Mouse (Mus musculus): ENCODE results near the gene Hs2st1. TPM values are rescaled to one million over a fixed set of nuclear protein-coding genes. Genes with fewer than 3 reads are reported as not detected.

Hs2st1 gene
- polyA plus RNA-seq, 1 experiment, result 5.2 TPM

DNA sequence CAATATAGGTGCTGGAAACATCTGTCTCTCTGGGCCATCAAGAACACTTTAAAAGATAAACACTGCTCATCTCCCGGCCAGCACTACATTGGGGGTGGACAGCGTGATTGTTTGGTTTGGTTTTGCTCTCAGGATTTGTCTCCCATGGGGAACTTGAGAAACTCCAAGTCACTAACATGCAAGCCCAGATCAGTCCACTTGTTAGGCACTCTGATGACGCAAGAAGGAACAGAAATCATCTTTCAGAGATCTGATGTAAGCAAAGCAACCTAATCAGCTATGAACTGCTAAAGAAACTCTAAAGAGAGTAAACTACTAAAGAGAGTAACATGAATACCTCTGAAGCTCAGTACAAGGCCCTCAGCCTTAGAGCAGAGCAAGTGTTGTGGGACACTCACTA lies 33.6 kb upstream of the Hs2st1 start:
- H3K27ac ChIP-seq (ENCODE audit: insufficient read depth, low read depth, low read length), result no peak overlapping the region
- H3K4me1 ChIP-seq (ENCODE audit: control insufficient read depth, insufficient read depth, low read length), result no peaks in the 10 kb centered on the region
- 84% methylated on average over 3 of the region's 3 CpGs for WGBS

GRCm38 (mm10) chr3:144602819-144603218 lies 32.8 kb upstream of the Hs2st1 start:
- H3K4me3 ChIP-seq (ENCODE audit: insufficient read depth, low read depth, low read length), result no peak overlapping the region
- DNase-seq, result no peak
- no peaks in the 10 kb centered on the region for H3K4me1 ChIP-seq (ENCODE audit: control insufficient read depth, insufficient read depth, low read length)
- TF ChIP-seq POLR2A (IDR thresholded peaks at IDR 0.05; ENCODE audit: low read depth, low read length) (no peak), CTCF (conservative IDR thresholded peaks at IDR 0.05; ENCODE audit: insufficient read depth, insufficient read length, low read depth, low read length) (no peak)
- H3K27me3 ChIP-seq (replicated peaks; ENCODE audit: control insufficient read depth, insufficient read depth, low read length), result no peaks in the 10 kb centered on the region
- peaks cover under 1% of the 10 kb centered on the region for H3K36me3 ChIP-seq (ENCODE audit: control insufficient read depth, insufficient read depth, low read length)
- H3K27ac ChIP-seq (ENCODE audit: insufficient read depth, low read depth, low read length), result no peak overlapping the region
- 65% methylated on average over 7 of the region's 7 CpGs for WGBS

More for the DNA sequence above, 33.6 kb upstream of the Hs2st1 start:
- no peak for DNase-seq
- H3K4me3 ChIP-seq (ENCODE audit: insufficient read depth, low read depth, low read length), result no peak overlapping the region
- TF ChIP-seq POLR2A (IDR thresholded peaks at IDR 0.05; ENCODE audit: low read depth, low read length) (no peak), CTCF (conservative IDR thresholded peaks at IDR 0.05; ENCODE audit: insufficient read depth, insufficient read length, low read depth, low read length) (no peak)
- no peaks in the 10 kb centered on the region for H3K36me3 ChIP-seq (ENCODE audit: control insufficient read depth, insufficient read depth, low read length)
- H3K27me3 ChIP-seq (replicated peaks; ENCODE audit: control insufficient read depth, insufficient read depth, low read length), result no peaks in the 10 kb centered on the region

GRCm38 (mm10) chr3:144602413-144602812 lies 32.4 kb upstream of the Hs2st1 start:
- 57% methylated on average over 4 of the region's 4 CpGs for WGBS
- H3K27me3 ChIP-seq (replicated peaks; ENCODE audit: control insufficient read depth, insufficient read depth, low read length), result no peaks in the 10 kb centered on the region
- peaks cover 2% of the 10 kb centered on the region for H3K36me3 ChIP-seq (ENCODE audit: control insufficient read depth, insufficient read depth, low read length)
- TF ChIP-seq CTCF (conservative IDR thresholded peaks at IDR 0.05; ENCODE audit: insufficient read depth, insufficient read length, low read depth, low read length) (no peak), POLR2A (IDR thresholded peaks at IDR 0.05; ENCODE audit: low read depth, low read length) (no peak)
- H3K4me1 ChIP-seq (ENCODE audit: control insufficient read depth, insufficient read depth, low read length), result no peaks in the 10 kb centered on the region
- no peak for DNase-seq
- H3K4me3 ChIP-seq (ENCODE audit: insufficient read depth, low read depth, low read length), result no peak overlapping the region
- H3K27ac ChIP-seq (ENCODE audit: insufficient read depth, low read depth, low read length), result no peak overlapping the region

DNA sequence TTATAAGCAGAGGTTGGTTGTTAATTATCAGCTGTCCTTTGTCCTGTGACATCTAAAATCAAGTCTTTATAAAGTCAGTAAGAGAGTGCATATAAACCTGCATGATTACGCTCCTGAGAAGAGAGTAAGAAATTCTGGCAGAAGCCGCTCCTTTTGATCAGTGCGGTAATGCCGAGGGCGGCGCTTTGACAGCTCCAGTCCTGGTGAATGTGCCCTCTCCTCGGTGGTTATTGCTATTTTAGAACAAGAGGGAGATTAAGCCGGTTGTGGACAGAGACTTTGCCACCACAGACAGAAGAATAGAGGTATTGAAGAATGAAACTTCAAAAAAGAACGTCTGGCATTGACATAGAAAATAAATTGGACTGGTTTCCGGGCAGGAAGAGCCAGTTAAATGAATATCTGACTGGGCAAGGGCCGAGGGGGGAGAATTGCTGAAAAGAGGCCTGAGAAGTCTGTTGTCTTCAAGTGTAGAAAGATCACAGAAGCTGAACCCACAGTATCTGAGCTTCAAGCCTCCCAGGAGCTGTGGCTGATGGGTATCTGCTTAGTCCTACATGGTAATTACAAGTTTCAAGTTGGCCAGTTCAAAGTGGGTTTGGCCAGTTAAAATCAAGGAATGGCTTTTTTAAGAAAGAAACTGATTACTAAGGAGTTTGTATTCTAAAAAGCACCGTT lies 27.9 kb upstream of the Hs2st1 start:
- no peak for DNase-seq

DNA sequence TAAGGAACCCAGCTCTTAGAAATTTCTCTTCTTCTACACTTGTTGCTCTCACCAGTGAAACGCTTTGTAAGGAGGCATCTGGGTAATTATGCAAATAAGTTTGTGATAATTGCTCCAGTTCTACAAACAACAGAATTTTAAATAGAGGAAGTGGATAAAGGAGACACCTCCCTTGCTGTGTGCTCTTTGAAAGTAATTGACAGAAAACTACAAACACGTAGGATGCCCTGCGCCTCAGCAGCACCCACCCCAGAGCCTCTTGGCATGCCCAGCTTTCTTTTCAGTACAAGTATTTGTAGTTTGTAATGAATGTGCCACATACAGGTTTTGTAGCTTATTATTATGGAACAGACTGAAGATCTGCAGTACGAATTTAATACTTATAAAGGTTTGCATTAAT lies 27.1 kb upstream of the Hs2st1 start:
- Histone ChIP-seq H3K4me1 (ENCODE audit: control insufficient read depth, insufficient read depth, low read length) (no peaks in the 10 kb centered on the region), H3K36me3 (ENCODE audit: control insufficient read depth, insufficient read depth, low read length) (peaks cover 2% of the 10 kb centered on the region), H3K4me3 (ENCODE audit: insufficient read depth, low read depth, low read length) (no peak overlapping the region), H3K27me3 (replicated peaks; ENCODE audit: control insufficient read depth, insufficient read depth, low read length) (no peaks in the 10 kb centered on the region), H3K27ac (ENCODE audit: insufficient read depth, low read depth, low read length) (no peak overlapping the region)
- TF ChIP-seq CTCF (conservative IDR thresholded peaks at IDR 0.05; ENCODE audit: insufficient read depth, insufficient read length, low read depth, low read length) (no peak), POLR2A (IDR thresholded peaks at IDR 0.05; ENCODE audit: low read depth, low read length) (no peak)
- WGBS, result 78% methylated on average over 4 of the region's 4 CpGs
- no peak for DNase-seq

More for the DNA sequence above, 27.9 kb upstream of the Hs2st1 start:
- Histone ChIP-seq H3K4me3 (ENCODE audit: insufficient read depth, low read depth, low read length) (no peak overlapping the region), H3K27ac (ENCODE audit: insufficient read depth, low read depth, low read length) (no peak overlapping the region), H3K27me3 (replicated peaks; ENCODE audit: control insufficient read depth, insufficient read depth, low read length) (no peaks in the 10 kb centered on the region), H3K36me3 (ENCODE audit: control insufficient read depth, insufficient read depth, low read length) (peaks cover 2% of the 10 kb centered on the region), H3K4me1 (ENCODE audit: control insufficient read depth, insufficient read depth, low read length) (no peaks in the 10 kb centered on the region)
- 82% methylated on average over 12 of the region's 12 CpGs for WGBS
- TF ChIP-seq CTCF (conservative IDR thresholded peaks at IDR 0.05; ENCODE audit: insufficient read depth, insufficient read length, low read depth, low read length), result no peak
- no peak for TF ChIP-seq POLR2A (IDR thresholded peaks at IDR 0.05; ENCODE audit: low read depth, low read length)

DNA sequence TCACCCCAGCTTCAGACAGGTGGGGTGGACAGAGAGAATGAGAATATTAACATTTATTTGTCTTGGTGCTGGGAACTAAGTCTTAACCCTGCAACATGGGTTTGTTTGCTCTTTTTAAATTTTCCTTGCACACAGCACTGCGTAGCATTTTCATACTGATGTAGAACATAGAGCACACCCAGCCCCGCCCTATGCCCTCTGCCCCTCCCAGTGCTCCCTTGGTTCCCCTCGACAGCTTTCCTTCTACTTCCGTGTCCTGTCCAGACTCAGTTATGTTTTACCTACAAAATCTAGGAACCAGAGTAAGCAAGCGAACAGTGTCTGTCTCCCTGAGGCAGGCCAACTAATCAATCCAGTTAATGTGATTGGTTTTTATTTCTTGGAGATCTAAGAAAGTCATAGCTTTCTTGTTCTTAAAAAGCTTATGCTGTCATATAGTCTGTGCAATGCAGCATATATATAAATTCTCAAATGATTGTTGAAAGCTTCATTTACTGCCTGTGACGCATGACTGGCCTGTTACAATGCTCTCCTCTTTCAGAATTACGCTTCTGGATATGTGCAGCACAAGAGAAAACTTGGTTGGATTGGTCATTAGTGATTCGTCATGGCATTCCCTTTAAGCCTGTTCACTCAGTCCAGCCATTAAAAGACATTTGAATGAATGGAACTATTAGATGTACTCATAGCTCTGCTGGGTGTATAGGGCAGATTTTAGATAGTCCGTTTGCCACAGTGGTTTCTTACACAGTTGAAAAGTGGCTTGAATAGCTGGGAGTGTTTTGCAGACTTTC lies 23.2 kb upstream of the Hs2st1 start:
- 77% methylated on average over 9 of the region's 9 CpGs for WGBS
- no peak for TF ChIP-seq CTCF (conservative IDR thresholded peaks at IDR 0.05; ENCODE audit: insufficient read depth, insufficient read length, low read depth, low read length)
- no peak for TF ChIP-seq POLR2A (IDR thresholded peaks at IDR 0.05; ENCODE audit: low read depth, low read length)
- no peaks in the 10 kb centered on the region for H3K27me3 ChIP-seq (replicated peaks; ENCODE audit: control insufficient read depth, insufficient read depth, low read length)
- DNase-seq, result no peak
- H3K27ac ChIP-seq (ENCODE audit: insufficient read depth, low read depth, low read length), result no peak overlapping the region
- H3K4me3 ChIP-seq (ENCODE audit: insufficient read depth, low read depth, low read length), result no peak overlapping the region
- no peaks in the 10 kb centered on the region for H3K4me1 ChIP-seq (ENCODE audit: control insufficient read depth, insufficient read depth, low read length)
- peaks cover 6% of the 10 kb centered on the region for H3K36me3 ChIP-seq (ENCODE audit: control insufficient read depth, insufficient read depth, low read length)

DNA sequence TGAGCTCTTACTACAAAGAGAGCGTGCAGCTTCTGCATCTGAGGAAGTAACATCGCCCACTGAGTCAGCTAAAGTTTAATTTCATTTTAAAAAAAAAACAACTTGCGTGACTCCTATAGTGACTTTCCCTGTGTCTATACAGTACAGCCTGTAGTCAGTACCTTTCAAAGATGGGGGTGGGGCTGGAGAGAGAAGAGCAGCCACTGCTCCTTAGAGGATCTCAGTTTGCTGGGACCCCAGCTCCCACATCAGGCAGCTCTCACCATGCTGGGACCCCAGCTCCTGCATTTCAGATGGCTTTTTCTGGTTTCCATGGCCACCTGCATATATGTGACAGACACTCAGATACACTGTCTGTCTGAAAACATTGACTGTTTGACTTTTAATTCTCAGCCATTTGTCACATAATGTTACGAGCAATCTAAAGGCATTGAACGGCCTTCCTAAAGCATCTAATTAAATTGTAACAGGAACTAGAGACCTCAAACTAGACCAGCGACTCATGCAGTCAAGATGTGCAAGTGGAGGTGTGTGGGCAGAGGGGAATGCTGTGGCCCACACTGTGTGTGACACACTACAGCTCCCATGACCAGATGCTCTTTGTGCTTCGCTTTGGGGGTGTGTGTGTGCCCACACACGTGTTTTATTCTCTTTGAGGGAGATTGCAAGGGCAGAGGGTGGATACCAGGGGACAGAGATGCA lies 19.4 kb upstream of the Hs2st1 start:
- H3K4me1 ChIP-seq (ENCODE audit: control insufficient read depth, insufficient read depth, low read length), result peaks cover 6% of the 10 kb centered on the region
- TF ChIP-seq POLR2A (IDR thresholded peaks at IDR 0.05; ENCODE audit: low read depth, low read length), result no peak
- no peak for TF ChIP-seq CTCF (conservative IDR thresholded peaks at IDR 0.05; ENCODE audit: insufficient read depth, insufficient read length, low read depth, low read length)
- H3K27ac ChIP-seq (ENCODE audit: insufficient read depth, low read depth, low read length), result no peak overlapping the region
- no peak for DNase-seq
- 88% methylated on average over 8 of the region's 8 CpGs for WGBS
- H3K4me3 ChIP-seq (ENCODE audit: insufficient read depth, low read depth, low read length), result no peak overlapping the region
- 0 out of 2 replicates have a peak, but pooled peaks cover 4% of the 10 kb centered on the region for H3K36me3 ChIP-seq (ENCODE audit: control insufficient read depth, insufficient read depth, low read length)
- no peaks in the 10 kb centered on the region for H3K27me3 ChIP-seq (replicated peaks; ENCODE audit: control insufficient read depth, insufficient read depth, low read length)

Data from kidney, adult 2 months (tissue).